Mouse (Mus musculus) small intestine, adult 2 months (tissue): Measurements from ENCODE around the gene Gng7.

Source experiments
- CTCF ChIP-seq: fragments of 200-500 bp; IDR thresholded peaks from 2 replicates; pipeline ENCODE4 v1.5.1; 2012; ENCODE audit warnings: low read depth, mild to moderate bottlenecking, control low read depth, inconsistent platforms, low read length, moderate library complexity, mixed read lengths; ENCODE audit not compliant: insufficient replicate concordance, insufficient read length; ENCODE audit errors: extremely low read depth
- POLR2A ChIP-seq: fragments of 200-500 bp; IDR thresholded peaks from 2 replicates; pipeline ENCODE4 v1.6.1; 2012; ENCODE audit warnings: low read depth, mild to moderate bottlenecking, control low read depth, inconsistent platforms, low read length, moderate library complexity

DNA sequence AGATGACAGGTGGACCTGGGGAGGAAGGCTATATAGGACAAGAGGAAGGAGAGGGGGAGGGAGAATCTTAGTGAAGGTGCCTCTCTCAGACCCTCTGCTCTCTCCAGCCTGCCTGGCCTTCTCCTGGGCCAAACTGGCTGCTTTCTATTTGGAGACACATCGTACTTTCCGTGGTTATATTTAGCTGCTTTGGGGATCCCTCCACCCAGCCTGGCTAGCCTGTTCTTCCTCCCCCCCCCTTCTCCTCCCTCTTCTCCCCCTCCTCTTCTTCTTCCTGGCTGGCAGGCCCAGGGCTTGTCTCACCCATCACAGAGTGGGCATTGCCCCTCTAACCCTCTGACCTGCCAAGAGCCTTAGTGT lies 73.8 kb downstream of the Gng7 start:
- no peak for TF ChIP-seq CTCF
- no peak for TF ChIP-seq POLR2A
